Mouse (Mus musculus): ENCODE results near the gene Olfr572. TPM values are rescaled to one million over a fixed set of nuclear protein-coding genes. Genes with fewer than 3 reads are reported as not detected.

The Olfr572 gene
- polyA plus RNA-seq, 1 experiment from 2014 or later: not detected

DNA sequence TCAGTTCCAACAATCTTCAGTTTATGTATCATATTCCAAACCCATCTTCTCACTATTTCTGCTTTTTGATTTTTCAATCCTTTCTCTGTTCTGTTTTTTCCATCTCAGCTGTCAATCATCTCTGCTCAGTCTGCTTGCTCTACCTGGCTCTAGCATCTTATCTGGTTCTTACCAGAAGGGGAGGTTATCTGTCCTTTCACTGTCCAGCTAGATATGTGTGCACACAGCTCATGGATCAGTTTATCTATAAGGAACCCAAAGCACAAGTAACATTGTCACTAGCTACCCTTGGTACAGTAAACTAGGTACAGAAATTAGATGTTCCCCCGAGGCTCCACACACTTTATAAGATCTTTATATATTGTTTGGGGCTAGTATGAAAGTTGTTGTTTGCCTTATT, 19.2 kb downstream of the Olfr572 start:
- Histone ChIP-seq H3K9me3 (ENCODE audit: control insufficient read depth, low read length) (no peaks in the 10 kb centered on the region), H3K4me1 (replicated peaks; ENCODE audit: control insufficient read depth, insufficient read depth, low read length) (no peaks in the 10 kb centered on the region), H3K36me3 (ENCODE audit: control insufficient read depth, insufficient read depth, low read length) (no peaks in the 10 kb centered on the region), H3K27ac (ENCODE audit: low read length) (no peak overlapping the region), H3K4me3 (ENCODE audit: low read length) (no peak overlapping the region), H3K9ac (ENCODE audit: low read length) (no peak overlapping the region), H3K4me2 (ENCODE audit: low read depth, low read length) (no peak overlapping the region), H3K27me3 (ENCODE audit: control insufficient read depth, insufficient read depth, low read depth, low read length) (no peaks in the 10 kb centered on the region)
- WGBS: 85% methylated on average over 1 of the region's 1 CpGs
- no peak for ATAC-seq (ENCODE audit: low read depth)

DNA sequence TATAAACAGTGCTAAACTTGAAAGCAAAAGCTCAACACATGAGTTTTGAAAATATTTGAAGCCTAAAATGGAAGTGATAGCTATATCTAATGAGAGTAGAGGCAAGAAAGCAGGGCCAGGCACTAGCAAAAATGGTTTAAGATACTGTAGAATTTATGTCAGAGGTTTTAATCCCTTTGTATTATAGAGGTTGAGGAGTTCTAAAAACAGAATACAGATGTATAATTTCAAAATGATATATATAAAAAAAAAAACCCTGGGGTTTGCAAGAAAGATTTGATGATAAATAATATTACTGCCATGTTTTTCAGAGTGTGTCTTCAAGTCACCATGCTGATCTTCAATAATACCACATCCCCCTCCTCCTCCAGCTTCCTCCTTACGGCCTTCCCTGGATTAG, 24.0 kb downstream of the Olfr572 start, which contains the start of gene Olfr574:
Olfr574 (plus strand) TSS at position 301 of the 400 bp plus-strand sequence.
- no peak within 1 kb of the TSS for H3K9ac ChIP-seq (ENCODE audit: low read length)
- H3K4me3 ChIP-seq (ENCODE audit: low read length): no peak within 1 kb of the TSS
- no peaks in the 10 kb centered on the region for H3K27me3 ChIP-seq (ENCODE audit: control insufficient read depth, insufficient read depth, low read depth, low read length)
- no peak within 1 kb of the TSS for H3K27ac ChIP-seq (ENCODE audit: low read length)
- H3K4me1 ChIP-seq (replicated peaks; ENCODE audit: control insufficient read depth, insufficient read depth, low read length): no peaks in the 10 kb centered on the region
- WGBS: 100% methylated on average over 1 of the region's 1 CpGs
- no peak within 1 kb of the TSS for H3K4me2 ChIP-seq (ENCODE audit: low read depth, low read length)
- H3K9me3 ChIP-seq (ENCODE audit: control insufficient read depth, low read length): no peaks in the 10 kb centered on the region
- H3K36me3 ChIP-seq (ENCODE audit: control insufficient read depth, insufficient read depth, low read length): no peaks in the 10 kb centered on the region
- ATAC-seq (ENCODE audit: low read depth): no peak

DNA sequence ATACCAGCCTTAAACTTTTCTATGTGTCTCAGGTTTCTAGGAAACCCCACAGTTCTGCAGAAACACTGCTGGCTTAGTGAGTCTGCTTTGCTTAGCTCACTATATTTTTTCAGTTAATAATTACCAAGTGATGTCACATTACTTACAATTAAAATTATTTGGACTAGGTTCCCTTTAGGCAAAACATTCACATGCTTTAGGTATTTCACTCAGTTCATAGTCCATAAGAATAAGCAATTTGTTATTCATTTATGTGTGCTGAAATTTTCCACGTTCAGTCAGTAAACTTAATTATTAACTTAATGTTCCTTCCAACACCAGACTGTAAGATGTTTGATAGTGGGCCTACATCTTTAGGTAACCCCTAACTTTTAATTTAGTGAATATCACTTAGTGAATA, 26.5 kb downstream of the Olfr572 start:
- Histone ChIP-seq H3K27me3 (ENCODE audit: control insufficient read depth, insufficient read depth, low read depth, low read length) (no peaks in the 10 kb centered on the region), H3K36me3 (ENCODE audit: control insufficient read depth, insufficient read depth, low read length) (no peaks in the 10 kb centered on the region), H3K9me3 (ENCODE audit: control insufficient read depth, low read length) (no peaks in the 10 kb centered on the region), H3K4me3 (ENCODE audit: low read length) (no peak overlapping the region), H3K9ac (ENCODE audit: low read length) (no peak overlapping the region), H3K27ac (ENCODE audit: low read length) (no peak overlapping the region), H3K4me1 (replicated peaks; ENCODE audit: control insufficient read depth, insufficient read depth, low read length) (no peaks in the 10 kb centered on the region), H3K4me2 (ENCODE audit: low read depth, low read length) (no peak overlapping the region)
- no peak for ATAC-seq (ENCODE audit: low read depth)
- 43% methylated on average over 1 of the region's 1 CpGs for WGBS

DNA sequence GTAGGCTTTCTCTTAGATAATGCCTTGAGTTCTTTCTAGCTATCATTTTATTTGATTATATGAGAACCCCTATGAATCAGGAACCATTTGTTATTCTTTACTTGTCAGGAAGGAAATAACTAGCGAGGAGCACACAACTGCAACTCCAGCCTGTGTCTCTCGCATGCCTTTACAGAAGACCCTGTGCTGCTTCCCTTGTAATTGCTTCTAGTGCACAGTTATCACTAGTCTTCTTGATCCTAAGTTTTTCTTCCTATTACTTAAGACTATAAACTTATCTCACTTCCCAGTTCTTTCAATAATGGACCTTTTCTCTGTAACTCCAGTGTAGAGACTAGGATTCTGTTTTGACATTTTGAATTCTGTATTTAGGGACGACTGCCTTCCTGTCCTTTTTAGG, 33.9 kb downstream of the Olfr572 start:
- Histone ChIP-seq H3K4me2 (ENCODE audit: low read depth, low read length) (no peak overlapping the region), H3K36me3 (ENCODE audit: control insufficient read depth, insufficient read depth, low read length) (no peaks in the 10 kb centered on the region), H3K27ac (ENCODE audit: low read length) (no peak overlapping the region), H3K9me3 (ENCODE audit: control insufficient read depth, low read length) (no peaks in the 10 kb centered on the region), H3K4me3 (ENCODE audit: low read length) (no peak overlapping the region), H3K27me3 (ENCODE audit: control insufficient read depth, insufficient read depth, low read depth, low read length) (no peaks in the 10 kb centered on the region), H3K4me1 (replicated peaks; ENCODE audit: control insufficient read depth, insufficient read depth, low read length) (no peaks in the 10 kb centered on the region), H3K9ac (ENCODE audit: low read length) (no peak overlapping the region)
- ATAC-seq (ENCODE audit: low read depth): no peak
- WGBS: 49% methylated on average over 3 of the region's 3 CpGs

DNA sequence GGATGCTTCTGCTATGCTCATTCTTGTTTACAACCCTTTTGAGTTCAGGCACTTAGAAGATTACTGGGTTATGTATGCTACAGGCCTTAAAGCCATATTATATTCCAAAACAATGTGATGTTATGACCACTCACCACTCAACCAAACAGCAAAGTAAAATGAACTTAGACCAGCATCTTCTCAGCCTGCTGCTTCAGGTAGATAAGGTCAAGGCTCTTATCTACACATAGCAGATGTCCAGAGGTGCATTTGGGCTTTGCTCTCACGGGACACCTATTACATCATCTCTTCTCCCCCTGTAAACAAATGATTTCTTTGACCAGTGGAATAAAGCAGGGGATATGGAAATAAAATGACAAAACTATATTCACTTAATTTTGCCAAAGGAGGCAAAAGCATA, 34.4 kb downstream of the Olfr572 start, which contains the start of gene Olfr575:
Olfr575 (minus strand) TSS at position 183 of the 400 bp plus-strand sequence.
- WGBS: 27% methylated on average over 1 of the region's 1 CpGs
- H3K27ac ChIP-seq (ENCODE audit: low read length): no peak within 1 kb of the TSS
- no peaks in the 10 kb centered on the region for H3K4me1 ChIP-seq (replicated peaks; ENCODE audit: control insufficient read depth, insufficient read depth, low read length)
- no peak within 1 kb of the TSS for H3K4me3 ChIP-seq (ENCODE audit: low read length)
- no peak for ATAC-seq (ENCODE audit: low read depth)
- no peaks in the 10 kb centered on the region for H3K27me3 ChIP-seq (ENCODE audit: control insufficient read depth, insufficient read depth, low read depth, low read length)
- H3K4me2 ChIP-seq (ENCODE audit: low read depth, low read length): no peak within 1 kb of the TSS
- no peak within 1 kb of the TSS for H3K9ac ChIP-seq (ENCODE audit: low read length)
- no peaks in the 10 kb centered on the region for H3K9me3 ChIP-seq (ENCODE audit: control insufficient read depth, low read length)
- no peaks in the 10 kb centered on the region for H3K36me3 ChIP-seq (ENCODE audit: control insufficient read depth, insufficient read depth, low read length)

DNA sequence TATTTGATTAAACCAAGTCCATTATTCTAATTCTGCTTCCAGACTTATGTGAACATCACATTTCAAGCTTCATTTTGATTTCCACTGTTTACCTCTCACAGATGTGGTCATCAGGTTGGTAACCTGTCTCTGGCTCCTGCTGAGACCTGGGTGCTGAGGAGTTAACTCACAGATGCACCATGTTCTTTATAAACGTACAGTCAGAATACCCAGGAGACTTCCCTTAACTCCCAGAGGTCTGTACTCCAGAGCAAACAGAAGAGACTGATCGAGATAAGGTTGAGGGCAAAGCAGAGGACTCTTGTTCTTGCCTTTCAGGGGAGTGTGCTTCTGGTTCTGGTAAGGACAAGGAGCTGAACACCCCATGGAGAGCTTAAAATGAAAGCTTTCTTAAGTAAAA, 38.2 kb downstream of the Olfr572 start, which contains the start of gene Olfr576:
Olfr576 (plus strand) TSS at position 301 of the 400 bp plus-strand sequence.
- Histone ChIP-seq H3K4me2 (ENCODE audit: low read depth, low read length) (no peak within 1 kb of the TSS), H3K9me3 (ENCODE audit: control insufficient read depth, low read length) (no peaks in the 10 kb centered on the region), H3K27ac (ENCODE audit: low read length) (no peak within 1 kb of the TSS), H3K9ac (ENCODE audit: low read length) (no peak within 1 kb of the TSS), H3K27me3 (ENCODE audit: control insufficient read depth, insufficient read depth, low read depth, low read length) (no peaks in the 10 kb centered on the region), H3K36me3 (ENCODE audit: control insufficient read depth, insufficient read depth, low read length) (no peaks in the 10 kb centered on the region), H3K4me1 (replicated peaks; ENCODE audit: control insufficient read depth, insufficient read depth, low read length) (0 out of 2 replicates have a peak, but pooled peaks cover 1% of the 10 kb centered on the region), H3K4me3 (ENCODE audit: low read length) (no peak within 1 kb of the TSS)
- WGBS: 10% methylated on average over 2 of the region's 2 CpGs
- ATAC-seq (ENCODE audit: low read depth): no peak

DNA sequence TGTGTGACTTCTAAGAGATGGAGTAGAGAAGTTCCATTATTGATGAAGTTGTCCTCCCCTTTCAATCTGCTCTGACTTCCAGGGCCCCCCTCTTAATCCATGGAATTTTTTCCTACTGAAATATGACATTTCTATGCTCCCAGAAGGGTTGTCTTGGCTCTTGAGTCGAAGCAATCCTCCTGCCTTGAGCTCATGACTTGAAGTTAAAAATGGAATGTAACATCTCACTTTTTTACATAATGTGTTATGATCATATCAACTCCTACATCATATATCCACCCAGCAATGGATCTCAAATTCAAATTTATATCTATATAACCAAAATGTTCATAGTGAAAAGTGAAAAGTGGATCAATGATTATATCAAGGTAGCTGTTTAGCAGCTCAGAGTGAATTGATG, 50.2 kb downstream of the Olfr572 start:
- no peaks in the 10 kb centered on the region for H3K36me3 ChIP-seq (ENCODE audit: control insufficient read depth, insufficient read depth, low read length)
- H3K27ac ChIP-seq (ENCODE audit: low read length): no peak overlapping the region
- H3K27me3 ChIP-seq (ENCODE audit: control insufficient read depth, insufficient read depth, low read depth, low read length): no peaks in the 10 kb centered on the region
- no peak overlapping the region for H3K9ac ChIP-seq (ENCODE audit: low read length)
- WGBS: 45% methylated on average over 1 of the region's 1 CpGs
- H3K4me2 ChIP-seq (ENCODE audit: low read depth, low read length): no peak overlapping the region
- no peak for ATAC-seq (ENCODE audit: low read depth)
- no peak overlapping the region for H3K4me3 ChIP-seq (ENCODE audit: low read length)
- H3K4me1 ChIP-seq (replicated peaks; ENCODE audit: control insufficient read depth, insufficient read depth, low read length): no peaks in the 10 kb centered on the region
- no peaks in the 10 kb centered on the region for H3K9me3 ChIP-seq (ENCODE audit: control insufficient read depth, low read length)

DNA sequence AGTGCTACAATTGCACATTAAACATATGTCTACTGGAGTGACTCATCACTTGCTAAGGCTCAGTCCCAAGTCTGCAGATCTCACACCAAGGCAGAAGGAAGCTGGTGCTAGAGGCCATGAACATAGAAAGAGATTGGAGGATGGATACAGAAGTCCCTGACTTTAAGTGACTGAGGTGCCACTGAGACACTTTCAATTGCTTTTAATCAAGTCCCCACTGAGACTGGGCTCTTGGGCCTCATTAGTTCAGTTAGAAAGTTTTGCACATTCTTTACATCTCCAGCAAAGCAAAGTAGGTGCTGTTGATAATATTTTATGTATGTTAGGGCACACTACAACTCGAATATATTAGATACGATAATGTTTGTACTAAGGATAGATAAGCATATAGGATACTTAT, 51.6 kb downstream of the Olfr572 start, which contains the start of gene Olfr577:
Olfr577 (minus strand) TSS at position 101 of the 400 bp plus-strand sequence.
- no peak for ATAC-seq (ENCODE audit: low read depth)
- H3K27me3 ChIP-seq (ENCODE audit: control insufficient read depth, insufficient read depth, low read depth, low read length): no peaks in the 10 kb centered on the region
- WGBS: 67% methylated on average over 2 of the region's 2 CpGs

More for the DNA sequence above, 51.6 kb downstream of the Olfr572 start, which contains the start of gene Olfr577:
- no peaks in the 10 kb centered on the region for H3K4me1 ChIP-seq (replicated peaks; ENCODE audit: control insufficient read depth, insufficient read depth, low read length)
- no peak within 1 kb of the TSS for H3K4me3 ChIP-seq (ENCODE audit: low read length)
- H3K36me3 ChIP-seq (ENCODE audit: control insufficient read depth, insufficient read depth, low read length): no peaks in the 10 kb centered on the region
- H3K27ac ChIP-seq (ENCODE audit: low read length): no peak within 1 kb of the TSS
- no peak within 1 kb of the TSS for H3K4me2 ChIP-seq (ENCODE audit: low read depth, low read length)
- H3K9ac ChIP-seq (ENCODE audit: low read length): no peak within 1 kb of the TSS
- no peaks in the 10 kb centered on the region for H3K9me3 ChIP-seq (ENCODE audit: control insufficient read depth, low read length)
